Mouse (Mus musculus): ENCODE data around the gene Tom1.

DNA sequence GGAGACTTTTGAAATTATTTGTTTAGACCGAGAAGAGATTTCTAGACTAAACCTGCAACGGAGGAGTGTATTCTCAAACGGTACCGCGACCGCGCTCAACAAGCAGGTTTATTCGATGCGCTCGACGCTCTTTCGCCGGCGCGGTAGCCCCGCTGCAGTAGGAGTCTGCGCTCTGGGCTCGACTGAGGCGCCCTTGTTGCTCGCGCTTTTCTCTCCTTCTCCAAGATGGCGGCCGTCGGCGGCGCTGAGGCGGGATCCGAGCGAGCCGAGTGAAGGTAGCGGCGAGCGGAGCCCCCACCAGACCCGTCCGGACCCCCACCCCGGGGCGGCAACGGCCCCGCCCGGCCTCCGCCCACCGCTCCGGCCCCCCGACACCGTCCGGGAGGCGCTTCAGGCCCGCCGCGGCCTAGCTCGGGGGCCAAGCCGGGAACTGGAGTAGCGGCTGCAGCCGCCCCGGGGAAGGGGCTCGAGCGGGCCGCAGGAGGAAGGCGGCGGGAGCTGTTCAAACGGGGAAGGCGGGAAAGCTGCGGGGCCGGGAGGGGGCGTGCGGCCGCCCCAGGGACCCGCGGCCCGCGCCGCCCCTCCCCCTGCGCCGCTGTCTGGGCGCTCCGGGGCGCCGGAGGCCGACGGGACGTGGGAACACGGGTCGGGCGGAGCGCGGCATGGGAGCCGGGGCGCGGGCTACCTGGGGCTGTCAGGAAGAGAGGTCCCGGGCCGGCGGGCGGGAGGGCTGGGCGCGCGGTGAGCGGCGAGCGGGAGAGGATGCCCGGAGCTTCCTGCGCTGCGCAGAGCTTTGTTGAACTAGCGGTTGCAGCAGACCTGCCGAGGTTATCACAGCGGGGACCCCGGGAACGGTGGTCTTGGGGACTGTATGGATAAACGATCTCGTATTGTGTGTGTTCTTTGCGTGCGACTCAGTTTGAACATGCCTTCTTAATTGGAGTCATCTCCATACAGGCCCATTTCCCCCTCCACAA is 39.7 kb upstream of the Tom1 start:
- TF ChIP-seq GATA1 (IDR thresholded peaks at IDR 0.05; ENCODE audit: low read length) (no peak), TAL1 (IDR thresholded peaks at IDR 0.05; ENCODE audit: low read length) (no peak)
